Mouse (Mus musculus) gastrocnemius, postnatal 4 days (tissue): ENCODE results near the gene Synpr. TPM values are rescaled to one million over a fixed set of nuclear protein-coding genes. Genes with fewer than 3 reads are reported as not detected.

Experiments
- DNase-seq, 2 experiments: peaks; one replicate each; pipeline ENCODE4 v3.0.0; 2021 to 2022; ENCODE audit warnings: low spot score in 2 of 2, mixed read lengths in 2 of 2
- total RNA-seq, 2 experiments: library from RNA; stranded (reverse); gene quantifications; 2 replicates each; pipeline ENCODE4 v1.2.3; 2021

Synpr gene
- total RNA-seq, 2 experiments from 2014 or later = 0.41 to 1.0 TPM

GRCm38 (mm10) chr14:13354154-13354553 lies 69.6 kb downstream of the Synpr start:
- no peak for DNase-seq

- DNase-seq = peak in 1 of 2 experiments; percentile 40
These were observed 71.2 kb downstream of the Synpr start for GRCm38 (mm10) chr14:13355569-13356362.

- DNase-seq = no peak
These were observed 72.6 kb downstream of the Synpr start for GRCm38 (mm10) chr14:13357101-13357667.

GRCm38 (mm10) chr14:13358037-13358436 lies 73.5 kb downstream of the Synpr start:
- no peak for DNase-seq

GRCm38 (mm10) chr14:13361184-13361583 lies 76.6 kb downstream of the Synpr start:
- DNase-seq = no peak

- DNase-seq = no peak
These were observed 77.1 kb downstream of the Synpr start for GRCm38 (mm10) chr14:13361642-13362041.

- DNase-seq = no peak
These were observed 83.7 kb downstream of the Synpr start for GRCm38 (mm10) chr14:13368309-13368708.

- DNase-seq = no peak
These were observed 104.5 kb downstream of the Synpr start for GRCm38 (mm10) chr14:13389081-13389480.

- DNase-seq = no peak
These were observed 105.4 kb downstream of the Synpr start for GRCm38 (mm10) chr14:13389954-13390353.

GRCm38 (mm10) chr14:13399226-13400020 lies 114.8 kb downstream of the Synpr start:
- no peak for DNase-seq

GRCm38 (mm10) chr14:13411636-13412035 lies 127.1 kb downstream of the Synpr start:
- no peak for DNase-seq

- no peak for DNase-seq
These were observed 156.1 kb downstream of the Synpr start for GRCm38 (mm10) chr14:13440723-13441122.

- DNase-seq = no peak
These were observed 160.3 kb downstream of the Synpr start for GRCm38 (mm10) chr14:13444908-13445307.

- no peak for DNase-seq
These were observed 169.1 kb downstream of the Synpr start for GRCm38 (mm10) chr14:13453461-13454204.

GRCm38 (mm10) chr14:13454991-13455390 lies 170.4 kb downstream of the Synpr start:
- no peak for DNase-seq

- DNase-seq = no peak
These were observed 174.8 kb downstream of the Synpr start for GRCm38 (mm10) chr14:13459333-13459732.

- no peak for DNase-seq
These were observed 184.6 kb downstream of the Synpr start for GRCm38 (mm10) chr14:13469211-13469610.

- no peak for DNase-seq
These were observed 193.2 kb downstream of the Synpr start for GRCm38 (mm10) chr14:13477821-13478220.

- DNase-seq = no peak
These were observed 220.8 kb downstream of the Synpr start for GRCm38 (mm10) chr14:13505355-13505754.

GRCm38 (mm10) chr14:13518608-13519139 lies 234.1 kb downstream of the Synpr start:
- no peak for DNase-seq
